Mouse (Mus musculus) ES-E14 (cell line): ENCODE data around the gene Brca2.

Experiments used
- MAFK ChIP-seq: IDR thresholded peaks from 2 replicates; pipeline ENCODE4 v1.6.1; 2014; ENCODE audit warnings: mild to moderate bottlenecking, low read depth, low read length, inconsistent platforms; ENCODE audit not compliant: insufficient read depth
- ZNF384 ChIP-seq: IDR thresholded peaks from 2 replicates; pipeline ENCODE4 v1.6.1; 2012; ENCODE audit warnings: low read depth, low read length, inconsistent platforms

DNA sequence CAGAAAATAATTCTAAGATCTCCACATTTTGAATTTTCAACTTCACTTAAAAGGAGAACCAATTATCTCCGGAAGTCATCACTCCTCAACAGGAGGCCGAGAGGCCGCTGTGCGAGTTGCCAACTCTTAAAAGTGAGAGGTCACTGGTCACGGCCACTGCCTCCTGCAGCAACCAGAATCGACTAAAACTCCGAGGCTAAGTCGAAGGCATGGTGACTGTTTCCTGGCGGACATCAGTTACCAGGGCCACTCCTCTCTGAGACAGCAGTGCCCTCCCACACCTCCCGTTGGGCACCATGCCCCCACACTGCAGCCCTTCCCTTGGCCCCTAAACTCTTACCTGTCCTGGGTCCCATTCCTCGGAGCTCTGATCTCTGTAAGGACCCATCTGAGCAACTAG, 54.4 kb downstream of the Brca2 start:
- TF ChIP-seq ZNF384 (no peak), MAFK (no peak)
